Mouse (Mus musculus): Measurements from ENCODE around the gene Pdzd2.

Pdzd2 gene

DNA sequence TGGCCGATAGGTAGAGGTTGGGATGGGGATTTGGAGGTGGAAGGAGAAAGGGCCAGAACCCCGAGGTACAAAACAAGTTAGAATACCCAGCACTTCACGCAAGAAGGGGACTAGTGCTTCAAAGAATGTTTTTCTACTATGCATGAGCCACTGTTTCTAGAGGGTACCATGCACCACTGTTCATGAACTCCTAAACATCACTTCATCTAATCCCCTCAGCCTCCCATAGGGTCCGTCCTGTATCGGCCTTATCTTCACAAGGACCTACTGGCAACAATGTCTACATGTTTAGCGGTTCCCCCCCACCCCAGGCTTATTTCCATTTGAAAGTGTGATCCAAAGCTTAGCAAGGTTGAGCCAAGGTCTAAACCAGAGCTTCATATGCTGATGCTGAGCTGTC, 162.0 kb downstream of the Pdzd2 start:
- no peak for DNase-seq (ENCODE audit: low spot score in 2 of 2)

GRCm38 (mm10) chr15:12577054-12577696, 162.5 kb downstream of the Pdzd2 start:
- DNase-seq (ENCODE audit: low spot score in 2 of 2): peak; percentile 56 to 61

DNA sequence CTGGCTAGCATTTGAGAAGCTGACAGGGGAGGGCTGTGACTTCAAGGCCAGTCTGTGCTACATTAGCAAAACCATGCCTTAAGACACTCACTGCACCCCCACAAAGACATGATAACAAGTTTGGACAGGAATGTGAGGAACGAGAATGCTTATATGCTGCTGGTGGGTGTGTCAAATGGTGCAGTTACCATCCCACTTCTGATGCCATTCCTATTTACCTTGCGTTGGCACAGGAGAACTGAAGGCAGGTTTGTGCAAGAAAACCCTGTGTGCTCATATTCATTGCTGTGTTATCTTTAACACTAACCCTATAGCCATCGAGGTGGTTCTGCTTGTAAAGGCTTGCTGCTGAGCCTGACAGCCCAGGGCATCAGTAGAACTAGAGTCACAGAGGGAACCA, 166.1 kb downstream of the Pdzd2 start:
- DNase-seq (ENCODE audit: low spot score in 2 of 2): no peak

- no peak for DNase-seq (ENCODE audit: low spot score in 2 of 2)
Observed at GRCm38 (mm10) chr15:12571168-12571567, 168.6 kb downstream of the Pdzd2 start.

DNA sequence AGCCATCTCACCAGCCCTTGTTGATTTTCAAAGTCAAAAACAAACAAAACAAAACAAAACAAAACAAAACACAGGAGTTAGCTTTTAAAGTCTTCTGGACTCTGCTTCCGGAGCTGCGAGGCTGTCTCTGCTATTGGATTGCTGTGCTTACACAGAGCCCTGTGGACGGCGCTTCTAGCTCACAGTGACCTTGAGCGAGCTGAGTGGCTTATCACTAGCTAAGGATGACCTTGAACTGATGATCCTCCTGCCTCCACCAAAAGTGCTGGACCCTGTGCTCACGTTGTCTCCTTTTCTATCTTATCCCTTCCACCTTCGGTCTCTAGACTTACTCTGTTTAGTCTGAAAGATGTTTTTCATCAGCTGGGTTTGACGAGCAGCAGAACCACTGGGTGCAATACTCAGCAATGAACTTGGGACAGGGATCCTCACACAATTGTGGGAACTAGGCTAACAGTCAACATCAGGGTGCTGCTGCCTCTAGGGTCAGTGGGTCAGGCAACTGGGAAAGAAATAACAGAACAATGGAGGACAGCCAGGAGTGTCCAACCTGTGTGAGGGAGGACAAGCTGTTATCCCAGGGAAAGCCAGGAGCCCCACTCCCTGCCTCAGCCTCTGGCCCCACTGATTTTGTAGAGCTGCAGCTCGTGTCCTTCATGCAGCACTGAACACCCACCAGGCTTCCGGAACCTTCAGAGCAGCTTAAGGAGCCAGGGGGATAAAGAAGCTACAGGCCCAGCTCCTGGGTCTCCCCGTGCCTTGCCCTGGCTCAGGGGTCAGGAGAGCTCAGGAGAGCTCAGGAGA, 172.9 kb downstream of the Pdzd2 start:
- DNase-seq (ENCODE audit: low spot score in 2 of 2): no peak

DNA sequence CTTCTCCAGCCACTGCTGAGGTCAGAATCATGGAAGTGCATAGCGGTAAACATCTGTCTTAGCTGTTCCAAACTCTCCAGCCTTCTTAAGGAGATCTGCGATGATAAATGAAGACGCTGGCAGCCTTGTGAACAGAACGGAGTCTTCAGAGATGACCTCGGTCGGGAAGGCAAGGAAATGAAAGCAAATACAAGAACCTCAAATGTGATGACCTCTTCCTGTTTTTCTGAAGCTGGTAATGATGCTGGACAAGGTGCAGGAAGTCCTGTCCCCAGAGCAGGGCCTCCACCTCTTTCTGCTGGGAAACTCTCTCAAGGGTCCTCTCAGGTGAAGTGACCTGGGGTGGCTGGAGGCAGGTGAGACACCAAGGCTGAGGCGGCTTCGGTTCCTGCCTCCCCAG, 174.4 kb downstream of the Pdzd2 start:
- DNase-seq (ENCODE audit: low spot score in 2 of 2): no peak

DNA sequence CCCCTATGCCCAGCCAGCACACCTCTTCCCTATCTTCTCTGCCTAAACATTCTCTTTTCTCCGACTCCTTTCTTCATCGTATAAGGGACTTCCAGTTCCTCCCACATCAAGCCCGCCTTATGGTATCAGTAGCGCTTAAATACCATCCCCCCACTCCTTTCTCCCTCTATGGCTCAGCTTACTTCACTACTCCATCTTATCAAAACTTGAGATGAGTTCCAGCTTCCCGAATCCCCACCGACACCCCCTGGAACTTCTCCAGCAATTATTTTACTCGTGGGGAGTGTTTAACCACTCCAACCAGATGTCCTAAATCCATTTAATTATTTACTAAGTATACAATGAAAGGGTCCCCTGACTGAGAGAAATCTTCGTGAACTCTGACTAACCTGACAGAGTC, 179.2 kb downstream of the Pdzd2 start:
- DNase-seq (ENCODE audit: low spot score in 2 of 2): no peak

DNA sequence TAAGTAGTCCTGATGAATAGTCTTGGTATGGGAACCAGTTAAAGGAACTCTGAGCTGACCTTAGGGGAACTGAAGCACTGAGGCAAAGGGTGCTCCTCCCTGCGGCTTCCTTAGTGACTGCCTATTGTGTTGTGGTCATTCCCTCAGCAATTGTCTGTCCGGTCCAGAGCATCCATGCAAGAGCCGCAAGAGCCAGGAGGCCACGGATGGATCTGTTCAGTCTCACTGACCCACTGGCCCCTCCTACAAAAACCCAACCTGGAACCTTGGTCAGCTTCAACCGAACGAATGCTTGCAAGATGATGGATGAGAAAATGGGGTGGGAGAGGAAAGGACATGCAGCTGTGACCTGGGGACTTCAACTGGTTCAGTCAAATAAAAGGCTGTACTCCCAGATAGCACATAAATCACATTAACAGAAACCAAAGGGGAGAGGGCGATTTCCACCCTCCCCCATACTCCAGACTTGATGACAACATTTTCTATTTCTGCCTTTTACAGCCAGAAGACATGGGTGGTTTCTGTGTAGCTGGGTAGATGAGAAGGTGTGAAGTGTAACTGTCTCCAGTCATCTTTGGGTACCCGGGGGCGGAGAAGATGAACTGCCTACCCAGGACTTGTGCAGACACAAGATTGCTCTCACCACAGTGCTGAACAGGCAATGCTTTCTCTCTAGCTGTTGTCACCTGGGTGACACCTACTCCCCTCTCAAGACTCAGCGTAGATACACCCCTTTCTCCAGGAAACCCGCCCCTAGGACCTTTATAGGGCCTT, 181.9 kb downstream of the Pdzd2 start:
- DNase-seq (ENCODE audit: low spot score in 2 of 2): peak; percentile 71 to 73

- DNase-seq (ENCODE audit: low spot score in 2 of 2): no peak
Observed at GRCm38 (mm10) chr15:12553211-12553610, 186.5 kb downstream of the Pdzd2 start.

GRCm38 (mm10) chr15:12550919-12551318, 188.8 kb downstream of the Pdzd2 start:
- no peak for DNase-seq (ENCODE audit: low spot score in 2 of 2)

DNA sequence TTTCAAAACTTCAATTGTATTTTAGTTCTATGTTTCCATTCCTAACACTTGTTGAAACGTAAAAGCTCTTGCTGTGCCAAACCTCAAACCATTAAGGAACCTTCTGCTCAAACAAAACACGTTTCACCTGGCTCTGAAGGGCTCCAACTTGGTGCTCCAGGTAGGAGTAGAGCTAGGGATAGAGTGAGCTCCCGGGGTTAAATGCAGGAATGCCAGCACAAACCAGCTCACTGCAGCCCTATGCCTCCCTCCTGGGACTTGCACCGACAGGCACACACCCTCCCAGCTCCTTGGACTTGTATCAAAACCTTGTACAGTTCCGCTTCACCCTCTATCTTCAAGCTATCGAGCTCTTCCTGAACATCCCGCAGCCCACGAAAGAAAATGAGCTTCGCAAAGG, 189.3 kb downstream of the Pdzd2 start:
- DNase-seq (ENCODE audit: low spot score in 2 of 2): no peak

DNA sequence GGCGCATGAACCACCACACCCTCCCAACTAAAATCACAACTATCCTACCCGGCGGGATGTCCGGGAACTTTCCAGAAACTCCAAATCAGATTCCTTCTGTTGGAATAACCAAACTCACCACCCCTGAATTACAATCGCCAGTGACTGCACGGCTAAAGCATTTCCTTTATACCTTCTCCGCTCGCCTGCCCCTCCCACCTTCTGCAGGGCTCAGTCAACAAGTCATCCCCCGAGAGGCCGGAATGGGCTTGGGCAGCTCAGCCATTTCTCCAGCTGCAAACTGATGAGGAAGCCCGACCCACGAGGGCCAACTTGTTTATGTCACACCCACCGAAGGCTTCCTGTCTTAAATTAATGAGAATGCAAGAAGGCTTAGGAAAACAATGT, 189.8 kb downstream of the Pdzd2 start:
- no peak for DNase-seq (ENCODE audit: low spot score in 2 of 2)

- peak in 1 of 2 experiments; percentile 14 for DNase-seq (ENCODE audit: low spot score in 2 of 2)
Observed at GRCm38 (mm10) chr15:12549271-12549918, 190.3 kb downstream of the Pdzd2 start.

GRCm38 (mm10) chr15:12548696-12549095, 191.0 kb downstream of the Pdzd2 start:
- DNase-seq (ENCODE audit: low spot score in 2 of 2): no peak

DNA sequence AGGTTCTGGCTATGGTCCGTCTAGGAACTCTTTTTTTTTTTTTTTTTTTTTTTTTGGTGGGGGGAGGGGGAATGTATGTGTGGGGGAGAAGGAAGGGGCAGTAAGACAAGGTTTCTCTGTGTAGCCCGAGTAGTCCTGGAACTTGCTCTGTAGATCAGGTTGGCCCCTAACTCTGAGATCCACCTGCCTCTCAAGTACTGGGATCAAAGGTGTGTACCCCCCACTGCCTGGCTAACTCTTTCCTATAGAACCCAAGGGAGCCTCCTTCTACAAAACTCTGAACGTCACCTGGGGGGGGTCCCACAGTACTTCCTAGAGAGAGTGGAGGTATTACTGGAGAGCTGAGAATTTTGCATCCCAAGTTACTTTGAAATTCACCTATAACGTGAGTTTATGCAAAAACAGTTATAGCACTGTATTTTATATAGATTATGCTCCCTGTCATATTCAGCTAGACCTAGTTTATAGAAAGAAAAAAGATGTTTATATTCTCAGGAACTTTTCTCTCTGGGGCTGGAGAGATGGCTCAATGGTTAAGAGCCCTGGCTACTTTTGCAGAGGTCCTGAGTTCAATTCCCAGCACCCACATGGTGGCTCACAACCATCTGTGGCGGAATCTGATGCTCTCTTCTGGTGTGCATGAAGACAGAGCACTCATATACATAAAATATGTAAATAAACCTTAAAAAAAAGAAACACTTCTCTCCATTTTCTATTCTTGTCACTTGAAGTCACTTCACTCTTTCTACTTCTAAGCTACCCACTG, 191.9 kb downstream of the Pdzd2 start:
- DNase-seq (ENCODE audit: low spot score in 2 of 2): no peak

DNA sequence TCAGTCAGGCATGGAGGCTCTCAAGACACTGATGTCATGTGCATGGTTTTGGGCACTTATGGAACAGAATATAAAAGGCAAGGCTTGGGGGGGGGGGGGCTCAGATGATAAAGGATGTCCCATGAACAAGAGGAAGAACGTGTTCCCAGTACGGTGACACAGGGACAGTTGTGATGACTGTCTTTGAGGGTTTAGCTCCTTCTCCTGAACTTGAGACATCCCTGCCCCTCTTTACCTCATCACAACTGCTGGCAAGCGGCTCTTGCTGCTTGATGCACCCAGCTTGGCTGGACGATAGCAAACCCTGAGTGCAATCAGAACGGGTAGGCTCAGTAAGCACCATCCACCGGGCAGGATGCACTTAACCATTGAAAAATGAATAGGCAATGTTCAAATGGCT, 192.9 kb downstream of the Pdzd2 start:
- no peak for DNase-seq (ENCODE audit: low spot score in 2 of 2)

DNA sequence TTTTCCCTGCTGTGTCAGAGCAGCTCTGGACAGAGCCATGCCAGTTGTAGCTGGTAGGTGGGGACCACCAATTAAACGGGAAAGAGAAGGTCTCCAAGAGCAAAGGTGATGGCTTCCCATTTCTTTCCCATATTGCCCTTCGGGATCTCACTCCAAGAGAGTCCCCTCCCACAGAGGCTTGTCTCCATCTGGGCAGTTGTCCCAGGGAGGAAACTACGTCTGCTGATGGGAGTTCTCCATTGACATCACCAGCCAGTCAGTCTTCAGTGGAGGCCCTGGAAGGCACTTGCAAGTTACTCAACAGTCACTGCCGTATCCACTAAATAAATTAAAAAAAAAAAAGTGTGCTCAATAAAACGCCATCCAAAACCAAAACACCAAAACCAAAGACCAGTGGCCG, 194.1 kb downstream of the Pdzd2 start:
- no peak for DNase-seq (ENCODE audit: low spot score in 2 of 2)

GRCm38 (mm10) chr15:12545220-12545619, 194.5 kb downstream of the Pdzd2 start:
- no peak for DNase-seq (ENCODE audit: low spot score in 2 of 2)

- no peak for DNase-seq (ENCODE audit: low spot score in 2 of 2)
Observed at GRCm38 (mm10) chr15:12543686-12544325, 195.9 kb downstream of the Pdzd2 start.

GRCm38 (mm10) chr15:12542316-12542715, 197.4 kb downstream of the Pdzd2 start:
- no peak for DNase-seq (ENCODE audit: low spot score in 2 of 2)
